Comparison of ENCODE assay signal across 19 mouse cellular contexts in the genomic region with DNA sequence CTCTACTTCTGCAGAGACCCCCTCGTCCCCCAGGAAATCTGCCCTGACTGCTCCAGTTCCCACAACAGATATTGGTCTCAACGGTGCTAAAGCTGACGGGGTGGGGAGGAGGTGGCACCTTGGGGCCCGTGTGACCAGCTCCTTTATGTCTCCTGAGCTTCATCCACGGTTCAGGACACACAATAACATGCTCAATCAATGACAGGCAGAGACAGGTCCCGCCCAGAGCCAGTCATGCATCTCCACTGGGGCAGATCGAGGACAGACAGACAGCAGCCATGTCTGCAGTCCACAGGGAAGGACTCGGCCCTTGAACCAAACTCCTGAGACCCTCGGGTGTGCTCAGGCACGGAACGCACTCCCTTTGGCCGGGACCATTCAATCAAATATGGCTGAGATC. TPM values are rescaled to one million over a fixed set of nuclear protein-coding genes. Genes with fewer than 3 reads are reported as not detected.
DNase-seq lines count a peak whose midpoint lies in the region; ATAC-seq and TF ChIP-seq lines count a peak whose summit lies in the region.
"Had no signal": no experiment of that assay in that cellular context is flagged by ENCODE, and none has a peak within 500 bp of the region (broad histone marks: within the 10 kb centered on the region; RNA-seq: fewer than 3 reads in every experiment).

No protein-coding gene starts in this region.

- peak overlapping the region; percentile 59 for H3K27ac ChIP-seq in hindbrain, embryonic 10.5 days
- no peak overlapping the region for H3K27ac ChIP-seq in hindbrain, embryonic 14.5 days
- no peak overlapping the region for H3K27ac ChIP-seq in hindbrain, embryonic 16.5 days (ENCODE audit: low read depth, low read length)
- no peak overlapping the region for H3K27ac ChIP-seq in hindbrain, postnatal 0 days
- H3K27ac ChIP-seq in olfactory bulb, adult 2 months (ENCODE audit: insufficient read depth, low read depth, low read length), result peak overlapping the region; percentile 17
- no peak overlapping the region for H3K27ac ChIP-seq in intestine, embryonic 15.5 days
- H3K27ac ChIP-seq: embryonic facial prominence, embryonic 13.5 days; embryonic facial prominence, embryonic 15.5 days; forebrain, embryonic 13.5 days; forebrain, embryonic 15.5 days had no signal

- H3K4me3 ChIP-seq in hindbrain, embryonic 10.5 days, result 0 out of 2 replicates have a peak overlapping the region, but pooled peaks have one; percentile 14
- no peak overlapping the region for H3K4me3 ChIP-seq in hindbrain, embryonic 14.5 days (replicated peaks; ENCODE audit: low read length)
- no peak overlapping the region for H3K4me3 ChIP-seq in hindbrain, embryonic 16.5 days (ENCODE audit: low read length)
- no peak overlapping the region for H3K4me3 ChIP-seq in hindbrain, postnatal 0 days (ENCODE audit: low read length)
- H3K4me3 ChIP-seq in olfactory bulb, adult 2 months (ENCODE audit: insufficient read depth, low read depth, low read length), result 0 out of 2 replicates have a peak overlapping the region, but pooled peaks have one; percentile 0
- no peak overlapping the region for H3K4me3 ChIP-seq in intestine, embryonic 15.5 days (replicated peaks)
- H3K4me3 ChIP-seq: embryonic facial prominence, embryonic 13.5 days; embryonic facial prominence, embryonic 15.5 days; erythroblast, embryonic 14.5 days; forebrain, embryonic 13.5 days; forebrain, embryonic 15.5 days had no signal

- 46% methylated on average over 12 of the region's 12 CpGs for WGBS in hindbrain, embryonic 10.5 days
- 38% methylated on average over 12 of the region's 12 CpGs for WGBS in hindbrain, embryonic 14.5 days
- 47% methylated on average over 12 of the region's 12 CpGs for WGBS in hindbrain, embryonic 16.5 days
- WGBS in hindbrain, postnatal 0 days, result 49% methylated on average over 12 of the region's 12 CpGs
- 76% methylated on average over 12 of the region's 12 CpGs for WGBS in olfactory bulb, adult 2 months
- 65% methylated on average over 12 of the region's 12 CpGs for WGBS in intestine, embryonic 15.5 days

- no peak for TF ChIP-seq CTCF in hindbrain, postnatal 0 days (IDR thresholded peaks at IDR 0.05; ENCODE audit: low read depth)
- TF ChIP-seq CTCF in olfactory bulb, adult 2 months (IDR thresholded peaks at IDR 0.05; ENCODE audit: insufficient read depth, low read depth, low read length), result no peak

- H3K36me3 ChIP-seq in hindbrain, embryonic 10.5 days, result no peaks in the 10 kb centered on the region
- no peaks in the 10 kb centered on the region for H3K36me3 ChIP-seq in hindbrain, embryonic 14.5 days (replicated peaks; ENCODE audit: control insufficient read depth, insufficient read depth)
- no peaks in the 10 kb centered on the region for H3K36me3 ChIP-seq in hindbrain, embryonic 16.5 days (ENCODE audit: control insufficient read depth, insufficient read depth, low read length)
- no peaks in the 10 kb centered on the region for H3K36me3 ChIP-seq in hindbrain, postnatal 0 days (ENCODE audit: insufficient read depth, low read length)
- H3K36me3 ChIP-seq in intestine, embryonic 15.5 days, result no peaks in the 10 kb centered on the region
- H3K36me3 ChIP-seq: embryonic facial prominence, embryonic 13.5 days; embryonic facial prominence, embryonic 15.5 days; forebrain, embryonic 15.5 days had no signal

- peaks cover 100% of the 10 kb centered on the region for H3K4me1 ChIP-seq in hindbrain, embryonic 10.5 days (replicated peaks)
- H3K4me1 ChIP-seq in hindbrain, embryonic 14.5 days (replicated peaks; ENCODE audit: control insufficient read depth, insufficient read depth, low read length), result peaks cover 17% of the 10 kb centered on the region
- peaks cover 10% of the 10 kb centered on the region; the same call in 1 of the 2 replicates for H3K4me1 ChIP-seq in hindbrain, embryonic 16.5 days (ENCODE audit: control insufficient read depth, insufficient read depth, low read depth, low read length)
- peaks cover 3% of the 10 kb centered on the region; the same call in 1 of the 2 replicates for H3K4me1 ChIP-seq in hindbrain, postnatal 0 days (ENCODE audit: insufficient read depth, low read length)
- peaks cover 79% of the 10 kb centered on the region for H3K4me1 ChIP-seq in olfactory bulb, adult 2 months (ENCODE audit: control insufficient read depth, insufficient read depth, low read length)
- H3K4me1 ChIP-seq in intestine, embryonic 15.5 days (replicated peaks), result peaks cover 17% of the 10 kb centered on the region

- no peak overlapping the region for H3K9ac ChIP-seq in hindbrain, embryonic 14.5 days
- 0 out of 2 replicates have a peak overlapping the region, but pooled peaks have one; percentile 5 for H3K9ac ChIP-seq in hindbrain, embryonic 16.5 days (ENCODE audit: low read depth, low read length)
- H3K9ac ChIP-seq in hindbrain, postnatal 0 days (replicated peaks; ENCODE audit: low read length), result no peak overlapping the region
- H3K9ac ChIP-seq in intestine, embryonic 15.5 days, result no peak overlapping the region
- H3K9ac ChIP-seq: embryonic facial prominence, embryonic 13.5 days; embryonic facial prominence, embryonic 15.5 days; forebrain, embryonic 13.5 days; forebrain, embryonic 15.5 days had no signal

- no peak for ATAC-seq in hindbrain, embryonic 14.5 days (ENCODE audit: low FRiP score)
- ATAC-seq in hindbrain, embryonic 16.5 days, result no peak
- ATAC-seq in hindbrain, postnatal 0 days, result no peak
- ATAC-seq in intestine, embryonic 15.5 days, result no peak
- ATAC-seq: forebrain, embryonic 13.5 days; forebrain, embryonic 15.5 days had no signal

- H3K27me3 ChIP-seq in hindbrain, embryonic 10.5 days (ENCODE audit: insufficient read depth, poor library complexity, severe bottlenecking), result peaks cover 92% of the 10 kb centered on the region
- H3K27me3 ChIP-seq in hindbrain, embryonic 14.5 days (ENCODE audit: control insufficient read depth, insufficient read depth, low read length), result 0 out of 2 replicates have a peak, but pooled peaks cover 7% of the 10 kb centered on the region
- peaks cover 4% of the 10 kb centered on the region for H3K27me3 ChIP-seq in hindbrain, embryonic 16.5 days (replicated peaks; ENCODE audit: control insufficient read depth, insufficient read depth, low read length)
- no peaks in the 10 kb centered on the region; the same call in 1 of the 2 replicates for H3K27me3 ChIP-seq in hindbrain, postnatal 0 days (ENCODE audit: insufficient read depth, low read length)
- H3K27me3 ChIP-seq in intestine, embryonic 15.5 days (replicated peaks), result peaks cover 78% of the 10 kb centered on the region

- TF ChIP-seq POLR2A in olfactory bulb, adult 2 months (IDR thresholded peaks at IDR 0.05; ENCODE audit: insufficient read depth, low read depth, low read length), result no peak

- H3K4me2 ChIP-seq in hindbrain, embryonic 14.5 days (replicated peaks), result no peak overlapping the region
- H3K4me2 ChIP-seq in hindbrain, embryonic 16.5 days (ENCODE audit: low read length), result no peak overlapping the region
- H3K4me2 ChIP-seq in hindbrain, postnatal 0 days (ENCODE audit: low read depth, low read length), result no peak overlapping the region
- H3K4me2 ChIP-seq in intestine, embryonic 15.5 days (replicated peaks), result no peak overlapping the region
- H3K4me2 ChIP-seq: embryonic facial prominence, embryonic 13.5 days; embryonic facial prominence, embryonic 15.5 days; forebrain, embryonic 13.5 days; forebrain, embryonic 15.5 days had no signal

- no peaks in the 10 kb centered on the region for H3K9me3 ChIP-seq in hindbrain, embryonic 10.5 days
- H3K9me3 ChIP-seq in hindbrain, embryonic 14.5 days (ENCODE audit: control insufficient read depth, low read length), result no peaks in the 10 kb centered on the region
- no peaks in the 10 kb centered on the region for H3K9me3 ChIP-seq in hindbrain, embryonic 16.5 days (ENCODE audit: control insufficient read depth, low read length)
- no peaks in the 10 kb centered on the region for H3K9me3 ChIP-seq in hindbrain, postnatal 0 days (ENCODE audit: low read length)
- no peaks in the 10 kb centered on the region for H3K9me3 ChIP-seq in intestine, embryonic 15.5 days
- H3K9me3 ChIP-seq: embryonic facial prominence, embryonic 13.5 days; embryonic facial prominence, embryonic 15.5 days; forebrain, embryonic 13.5 days; forebrain, embryonic 15.5 days had no signal

- peak; percentile 43 for DNase-seq in cerebellum, adult 8-10 months
- no peak for DNase-seq in cerebellum, adult 18-20 months
- no peak for DNase-seq in hindbrain, embryonic 10.5 days (ENCODE audit: low spot score)
- no peak for DNase-seq in hindbrain, embryonic 14.5 days (ENCODE audit: low spot score)
- DNase-seq in hindbrain, postnatal 0 days (ENCODE audit: low spot score), result no peak
- DNase-seq: adrenal gland, adult 2 months; adrenal gland, postnatal 10 days; adrenal gland, postnatal 25 days; embryo, embryonic 11 days had no signal

RNA-seq across cellular contexts. Expression of a gene that starts 13.2 kb away (rescaled TPM):
- 2.2 and 4.2 TPM in 2 replicates for polyA plus RNA-seq in hindbrain, embryonic 10.5 days (2016; fragmentation: Nextera tagmentation; extraction: Ambion mirVana)
- polyA plus RNA-seq in hindbrain, embryonic 14.5 days (2014; fragmentation: Nextera tagmentation; extraction: Ambion mirVana), result 9.0 and 10.1 TPM in 2 replicates
- 9.3 and 10.0 TPM in 2 replicates for polyA plus RNA-seq in hindbrain, embryonic 16.5 days (2015; fragmentation: Nextera tagmentation; extraction: Ambion mirVana)
- 34.3 and 38.8 TPM in 2 replicates for total RNA-seq in hindbrain, postnatal 0 days (2014; rRNA removed)
- polyA plus RNA-seq in hindbrain, postnatal 0 days (2015; fragmentation: Nextera tagmentation; extraction: Ambion mirVana), result 8.7 and 10.1 TPM in 2 replicates
- polyA plus RNA-seq in olfactory bulb, adult 2 months (2012; ENCODE audit: insufficient read depth, insufficient read length, low replicate concordance, missing spikeins), result not detected in 2 replicates
- polyA plus RNA-seq in intestine, embryonic 15.5 days (2015; fragmentation: Nextera tagmentation; extraction: Ambion mirVana), result 0.28 and 0.29 TPM in 2 replicates
- total RNA-seq: MEL had no signal
- polyA plus RNA-seq: C2C12; erythroblast, embryonic 14.5 days had no signal

RNA-seq across cellular contexts. Expression of a gene that starts 48.3 kb away (rescaled TPM):
- polyA plus RNA-seq in hindbrain, embryonic 10.5 days (2016; fragmentation: Nextera tagmentation; extraction: Ambion mirVana), result 541 and 748 TPM in 2 replicates
- 136 and 148 TPM in 2 replicates for polyA plus RNA-seq in hindbrain, embryonic 14.5 days (2014; fragmentation: Nextera tagmentation; extraction: Ambion mirVana)
- polyA plus RNA-seq in hindbrain, embryonic 16.5 days (2015; fragmentation: Nextera tagmentation; extraction: Ambion mirVana), result 144 and 155 TPM in 2 replicates
- total RNA-seq in hindbrain, postnatal 0 days (2014; rRNA removed), result 142 and 170 TPM in 2 replicates
- 130 and 145 TPM in 2 replicates for polyA plus RNA-seq in hindbrain, postnatal 0 days (2015; fragmentation: Nextera tagmentation; extraction: Ambion mirVana)
- polyA plus RNA-seq in olfactory bulb, adult 2 months (2012; ENCODE audit: insufficient read depth, insufficient read length, low replicate concordance, missing spikeins), result not detected in 2 replicates
- polyA plus RNA-seq in intestine, embryonic 15.5 days (2015; fragmentation: Nextera tagmentation; extraction: Ambion mirVana), result 298 and 307 TPM in 2 replicates

RNA-seq across cellular contexts. Expression of a gene that starts 57.6 kb away (rescaled TPM):
- 19.1 and 23.9 TPM in 2 replicates for polyA plus RNA-seq in hindbrain, embryonic 10.5 days (2016; fragmentation: Nextera tagmentation; extraction: Ambion mirVana)
- polyA plus RNA-seq in hindbrain, embryonic 14.5 days (2014; fragmentation: Nextera tagmentation; extraction: Ambion mirVana), result 68.0 and 76.5 TPM in 2 replicates
- polyA plus RNA-seq in hindbrain, embryonic 16.5 days (2015; fragmentation: Nextera tagmentation; extraction: Ambion mirVana), result 77.2 and 83.3 TPM in 2 replicates
- total RNA-seq in hindbrain, postnatal 0 days (2014; rRNA removed), result 50.2 and 59.6 TPM in 2 replicates
- polyA plus RNA-seq in hindbrain, postnatal 0 days (2015; fragmentation: Nextera tagmentation; extraction: Ambion mirVana), result 92.7 and 95.3 TPM in 2 replicates
- not detected in 2 replicates for polyA plus RNA-seq in olfactory bulb, adult 2 months (2012; ENCODE audit: insufficient read depth, insufficient read length, low replicate concordance, missing spikeins)
- 29.7 and 38.2 TPM in 2 replicates for polyA plus RNA-seq in intestine, embryonic 15.5 days (2015; fragmentation: Nextera tagmentation; extraction: Ambion mirVana)

Comparison
In these comparisons a context has a peak if more than half of its experiments do, and no peak if none do; other contexts are left out.
1. H3K27ac ChIP-seq: peak in hindbrain, embryonic 10.5 days (single experiment) and olfactory bulb, adult 2 months (single experiment); none in hindbrain, embryonic 14.5 days (single experiment), hindbrain, embryonic 16.5 days (single experiment), hindbrain, postnatal 0 days (single experiment) and intestine, embryonic 15.5 days (single experiment).
2. H3K4me3 ChIP-seq: peak in hindbrain, embryonic 10.5 days (single experiment) and olfactory bulb, adult 2 months (single experiment); none in hindbrain, embryonic 14.5 days (single experiment), hindbrain, embryonic 16.5 days (single experiment), hindbrain, postnatal 0 days (single experiment) and intestine, embryonic 15.5 days (single experiment).
3. RNA of a gene that starts 57.6 kb away (polyA plus RNA-seq): 92.7 to 95.3 TPM in hindbrain, postnatal 0 days, 77.2 to 83.3 TPM in hindbrain, embryonic 16.5 days, 68.0 to 76.5 TPM in hindbrain, embryonic 14.5 days, 29.7 to 38.2 TPM in intestine, embryonic 15.5 days and 19.1 to 23.9 TPM in hindbrain, embryonic 10.5 days; not detected in olfactory bulb, adult 2 months; every median in the first group is over 10 times any median in the second.